In genomic region chr6:120037004-120037635, GRCm38 (mm10) we compare ENCODE assay signal across 8 mouse cellular contexts. TPM values are rescaled to one million over a fixed set of nuclear protein-coding genes. Genes with fewer than 3 reads are reported as not detected.
A peak's percentile ranks its signal among the peaks of the same experiment; 100 is the strongest.
DNase-seq lines count a peak whose midpoint lies in the region; ATAC-seq and TF ChIP-seq lines count a peak whose summit lies in the region.

No protein-coding gene starts in this region.

- TF ChIP-seq POLR2A in heart, adult 2 months (IDR thresholded peaks at IDR 0.05; ENCODE audit: insufficient read depth, low read depth, low read length): no peak
- TF ChIP-seq POLR2A in kidney, adult 2 months (IDR thresholded peaks at IDR 0.05; ENCODE audit: low read depth, low read length): no peak
- TF ChIP-seq POLR2A in limb, embryonic 14.5 days (IDR thresholded peaks at IDR 0.05; ENCODE audit: borderline replicate concordance, extremely low read depth, insufficient read depth, insufficient read length): no peak

- ATAC-seq in embryonic facial prominence, embryonic 13.5 days (ENCODE audit: insufficient number of reproducible peaks, insufficient read depth, low FRiP score, low TSS enrichment, low read depth): no peak
- no peak for ATAC-seq in limb, embryonic 14.5 days (ENCODE audit: low FRiP score, low read depth)
- 0 out of 2 replicates have a peak, but pooled peaks have one; percentile 2 for ATAC-seq in midbrain, embryonic 15.5 days (replicated peaks)

- intact Hi-C loops in heart, adult 2 months (cut with DNase I): loop anchor here (2.0 to 5.0 kb wide), 2 partner anchors 32 to 555 kb away; no protein-coding TSS in a partner anchor

- peak overlapping the region; percentile 99 for H3K27ac ChIP-seq in embryonic facial prominence, embryonic 13.5 days
- H3K27ac ChIP-seq in heart, adult 2 months: peak overlapping the region; percentile 99
- H3K27ac ChIP-seq in kidney, adult 2 months (ENCODE audit: insufficient read depth, low read depth, low read length): peak overlapping the region; percentile 82; the same call in 1 of the 2 replicates
- peak overlapping the region; percentile 86; the same call in 1 of the 2 replicates for H3K27ac ChIP-seq in limb, embryonic 14.5 days (replicated peaks; ENCODE audit: low read depth, low read length)
- peak overlapping the region; percentile 97 for H3K27ac ChIP-seq in midbrain, embryonic 15.5 days

- peaks cover 7% of the 10 kb centered on the region for H3K4me1 ChIP-seq in embryonic facial prominence, embryonic 13.5 days
- H3K4me1 ChIP-seq in heart, adult 2 months (ENCODE audit: control insufficient read depth, insufficient read depth, low read length): peaks cover 5% of the 10 kb centered on the region
- H3K4me1 ChIP-seq in kidney, adult 2 months (ENCODE audit: control insufficient read depth, insufficient read depth, low read length): peaks cover 3% of the 10 kb centered on the region; the same call in 1 of the 2 replicates
- H3K4me1 ChIP-seq in limb, embryonic 14.5 days (ENCODE audit: control insufficient read depth, insufficient read depth, low read length): peaks cover 6% of the 10 kb centered on the region
- peaks cover 37% of the 10 kb centered on the region for H3K4me1 ChIP-seq in midbrain, embryonic 15.5 days

- H3K27me3 ChIP-seq in embryonic facial prominence, embryonic 13.5 days: no peaks in the 10 kb centered on the region
- no peaks in the 10 kb centered on the region for H3K27me3 ChIP-seq in heart, adult 2 months (ENCODE audit: control insufficient read depth, insufficient read depth, low read length)
- no peaks in the 10 kb centered on the region for H3K27me3 ChIP-seq in kidney, adult 2 months (replicated peaks; ENCODE audit: control insufficient read depth, insufficient read depth, low read length)
- no peaks in the 10 kb centered on the region for H3K27me3 ChIP-seq in limb, embryonic 14.5 days (ENCODE audit: control insufficient read depth, insufficient read depth, low read length)
- H3K27me3 ChIP-seq in midbrain, embryonic 15.5 days (replicated peaks): no peaks in the 10 kb centered on the region

- H3K4me2 ChIP-seq in embryonic facial prominence, embryonic 13.5 days: peak overlapping the region; percentile 91
- peak overlapping the region; percentile 94 for H3K4me2 ChIP-seq in limb, embryonic 14.5 days (replicated peaks; ENCODE audit: low read depth, low read length, severe bottlenecking)
- peak overlapping the region; percentile 89 for H3K4me2 ChIP-seq in midbrain, embryonic 15.5 days

- TF ChIP-seq CTCF in heart, adult 2 months (IDR thresholded peaks at IDR 0.05): peak; percentile 76
- TF ChIP-seq CTCF in kidney, adult 2 months (conservative IDR thresholded peaks at IDR 0.05; ENCODE audit: insufficient read depth, insufficient read length, low read depth, low read length): peak; percentile 46

- DNase-seq in 3T3-L1 (ENCODE audit: low read depth, low spot score): peak; percentile 77
- peak; percentile 93 for DNase-seq in adrenal gland, postnatal 14 days
- DNase-seq in heart, adult 2 months: peak; percentile 77 to 79
- peak; percentile 62 for DNase-seq in kidney, adult 2 months
- DNase-seq in limb, embryonic 14.5 days (ENCODE audit: low spot score): peak; percentile 50
- DNase-seq in spleen, adult 18-20 months: peak; percentile 56 to 73

- no peak for TF ChIP-seq EP300 in heart, adult 2 months (IDR thresholded peaks at IDR 0.05; ENCODE audit: insufficient read depth, low read depth, low read length)

- peaks cover 11% of the 10 kb centered on the region for H3K36me3 ChIP-seq in embryonic facial prominence, embryonic 13.5 days
- H3K36me3 ChIP-seq in heart, adult 2 months (ENCODE audit: control insufficient read depth, insufficient read depth, low read length): peaks cover 30% of the 10 kb centered on the region
- no peaks in the 10 kb centered on the region for H3K36me3 ChIP-seq in kidney, adult 2 months (ENCODE audit: control insufficient read depth, insufficient read depth, low read length)
- H3K36me3 ChIP-seq in limb, embryonic 14.5 days (ENCODE audit: control insufficient read depth, insufficient read depth, low read length): peaks cover 2% of the 10 kb centered on the region; the same call in 1 of the 2 replicates
- no peaks in the 10 kb centered on the region for H3K36me3 ChIP-seq in midbrain, embryonic 15.5 days (replicated peaks)

- H3K4me3 ChIP-seq in embryonic facial prominence, embryonic 13.5 days: peak overlapping the region; percentile 92
- H3K4me3 ChIP-seq in heart, adult 2 months: peak overlapping the region; percentile 67
- peak overlapping the region; percentile 86 for H3K4me3 ChIP-seq in kidney, adult 2 months (ENCODE audit: insufficient read depth, low read depth, low read length)
- peak overlapping the region; percentile 92 for H3K4me3 ChIP-seq in limb, embryonic 14.5 days (replicated peaks; ENCODE audit: low read length)
- H3K4me3 ChIP-seq in midbrain, embryonic 15.5 days: peak overlapping the region; percentile 82

- H3K9me3 ChIP-seq in embryonic facial prominence, embryonic 13.5 days: no peaks in the 10 kb centered on the region
- H3K9me3 ChIP-seq in limb, embryonic 14.5 days (ENCODE audit: control insufficient read depth, low read length): no peaks in the 10 kb centered on the region
- H3K9me3 ChIP-seq in midbrain, embryonic 15.5 days: no peaks in the 10 kb centered on the region

- H3K79me2 ChIP-seq in heart, adult 2 months (replicated peaks; ENCODE audit: control insufficient read depth, insufficient read depth, low read length): peaks cover 11% of the 10 kb centered on the region

- under 1% methylated on average over 51 of the region's 51 CpGs for WGBS in embryonic facial prominence, embryonic 13.5 days
- WGBS in heart, adult 2 months: under 1% methylated on average over 51 of the region's 51 CpGs
- WGBS in kidney, adult 2 months: under 1% methylated on average over 51 of the region's 51 CpGs
- 0% methylated on average over 41 of the region's 51 CpGs for WGBS in limb, embryonic 14.5 days
- under 1% methylated on average over 51 of the region's 51 CpGs for WGBS in midbrain, embryonic 15.5 days

- peak overlapping the region; percentile 89 for H3K9ac ChIP-seq in embryonic facial prominence, embryonic 13.5 days
- H3K9ac ChIP-seq in heart, adult 2 months (ENCODE audit: low read depth, low read length): peak overlapping the region; percentile 100
- peak overlapping the region; percentile 85 for H3K9ac ChIP-seq in limb, embryonic 14.5 days (ENCODE audit: low read depth, low read length, severe bottlenecking)
- peak overlapping the region; percentile 78 for H3K9ac ChIP-seq in midbrain, embryonic 15.5 days

RNA-seq across cellular contexts. Expression of gene Wnk1, which starts 1.4 kb away (rescaled TPM):
- total RNA-seq in adrenal gland, postnatal 14 days (2021): 183 and 192 TPM in 2 replicates
- polyA plus RNA-seq in embryonic facial prominence, embryonic 13.5 days (2015; fragmentation: Nextera tagmentation; extraction: Ambion mirVana): 68.9 and 75.5 TPM in 2 replicates
- 100 to 1,000 TPM; 354 to 369 TPM for total RNA-seq in heart, adult 2 months (2021)
- 157 and 285 TPM in 2 replicates for polyA plus RNA-seq in heart, adult 2 months (2012; rRNA removed)
- polyA plus RNA-seq in kidney, adult 2 months (2012; rRNA removed): 135 and 155 TPM in 2 replicates
- polyA plus RNA-seq in limb, embryonic 14.5 days (2012; rRNA removed): 117 and 129 TPM in 2 replicates
- 65.3 and 71.6 TPM in 2 replicates for polyA plus RNA-seq in limb, embryonic 14.5 days (2014; fragmentation: Nextera tagmentation; extraction: Ambion mirVana)
- 44.6 and 50.8 TPM in 2 replicates for polyA plus RNA-seq in midbrain, embryonic 15.5 days (2015; fragmentation: Nextera tagmentation; extraction: Ambion mirVana)

RNA-seq across cellular contexts. Expression of gene Ninj2, which starts 56.0 kb away (rescaled TPM):
- total RNA-seq in adrenal gland, postnatal 14 days (2021): not detected in 2 replicates
- not detected in 2 replicates for polyA plus RNA-seq in embryonic facial prominence, embryonic 13.5 days (2015; fragmentation: Nextera tagmentation; extraction: Ambion mirVana)
- not detected for total RNA-seq in heart, adult 2 months (2021)
- not detected in 2 replicates for polyA plus RNA-seq in heart, adult 2 months (2012; rRNA removed)
- polyA plus RNA-seq in kidney, adult 2 months (2012; rRNA removed): not detected in 2 replicates
- polyA plus RNA-seq in limb, embryonic 14.5 days (2012; rRNA removed): 1.9 and 2.8 TPM in 2 replicates
- 1.3 and 1.7 TPM in 2 replicates for polyA plus RNA-seq in limb, embryonic 14.5 days (2014; fragmentation: Nextera tagmentation; extraction: Ambion mirVana)
- not detected in 2 replicates for polyA plus RNA-seq in midbrain, embryonic 15.5 days (2015; fragmentation: Nextera tagmentation; extraction: Ambion mirVana)
